Mouse (Mus musculus): ENCODE results near the gene Cyp2d40. TPM values are rescaled to one million over a fixed set of nuclear protein-coding genes. Genes with fewer than 3 reads are reported as not detected.
"Not testable (repeated sequence)": the region's sequence is repeated elsewhere in the genome, so short reads cannot be mapped to it uniquely, and the experiment has no call there.

Cyp2d40 gene
- polyA plus RNA-seq, 1 experiment from 2014 or later: not detected

GRCm38 (mm10) chr15:82765943-82766342, 2.0 kb upstream of the Cyp2d40 start:
- WGBS: 83% methylated on average over 2 of the region's 2 CpGs
- Histone ChIP-seq H3K36me3 (ENCODE audit: insufficient read depth, low read length) (no peaks in the 10 kb centered on the region), H3K27ac (no peak overlapping the region), H3K9ac (ENCODE audit: low read depth, low read length) (no peak overlapping the region), H3K27me3 (ENCODE audit: insufficient read depth, low read length) (no peaks in the 10 kb centered on the region), H3K4me2 (ENCODE audit: low read length) (no peak overlapping the region), H3K4me3 (replicated peaks; ENCODE audit: low read depth, low read length) (no peak overlapping the region), H3K9me3 (replicated peaks; ENCODE audit: low read length) (no peaks in the 10 kb centered on the region), H3K4me1 (replicated peaks; ENCODE audit: insufficient read depth, low read length) (no peaks in the 10 kb centered on the region)
- ATAC-seq (replicated peaks; ENCODE audit: low FRiP score, low read depth) (no peak), DNase-seq (ENCODE audit: low spot score) (no peak)
- no peak for TF ChIP-seq CTCF (IDR thresholded peaks at IDR 0.05; ENCODE audit: low read depth)

- ATAC-seq (replicated peaks; ENCODE audit: low FRiP score, low read depth): no peak
- TF ChIP-seq CTCF (IDR thresholded peaks at IDR 0.05; ENCODE audit: low read depth): no peak
- 87% methylated on average over 6 of the region's 6 CpGs for WGBS
These were observed 898 bp upstream of the Cyp2d40 start for GRCm38 (mm10) chr15:82764881-82765280.

GRCm38 (mm10) chr15:82748141-82748540, 15.8 kb downstream of the Cyp2d40 start:
- no peak for TF ChIP-seq CTCF (IDR thresholded peaks at IDR 0.05; ENCODE audit: low read depth)
- H3K4me2 ChIP-seq (ENCODE audit: low read length): no peak overlapping the region
- no peak overlapping the region for H3K27ac ChIP-seq
- H3K4me1 ChIP-seq (replicated peaks; ENCODE audit: insufficient read depth, low read length): no peaks in the 10 kb centered on the region
- DNase-seq (ENCODE audit: low spot score): no peak
- H3K36me3 ChIP-seq (ENCODE audit: insufficient read depth, low read length): no peaks in the 10 kb centered on the region
- H3K9me3 ChIP-seq (replicated peaks; ENCODE audit: low read length): no peaks in the 10 kb centered on the region
- H3K9ac ChIP-seq (ENCODE audit: low read depth, low read length): no peak overlapping the region
- no peak for ATAC-seq (replicated peaks; ENCODE audit: low FRiP score, low read depth)
- 64% methylated on average over 1 of the region's 1 CpGs for WGBS
- H3K4me3 ChIP-seq (replicated peaks; ENCODE audit: low read depth, low read length): no peak overlapping the region
- no peaks in the 10 kb centered on the region for H3K27me3 ChIP-seq (ENCODE audit: insufficient read depth, low read length)

More at GRCm38 (mm10) chr15:82764881-82765280, 898 bp upstream of the Cyp2d40 start:
- no peak overlapping the region for H3K27ac ChIP-seq
- DNase-seq (ENCODE audit: low spot score): no peak
- H3K4me1 ChIP-seq (replicated peaks; ENCODE audit: insufficient read depth, low read length): no peaks in the 10 kb centered on the region
- no peaks in the 10 kb centered on the region for H3K9me3 ChIP-seq (replicated peaks; ENCODE audit: low read length)
- H3K4me3 ChIP-seq (replicated peaks; ENCODE audit: low read depth, low read length): no peak overlapping the region
- no peaks in the 10 kb centered on the region for H3K36me3 ChIP-seq (ENCODE audit: insufficient read depth, low read length)
- H3K4me2 ChIP-seq (ENCODE audit: low read length): no peak overlapping the region
- H3K27me3 ChIP-seq (ENCODE audit: insufficient read depth, low read length): no peaks in the 10 kb centered on the region
- H3K9ac ChIP-seq (ENCODE audit: low read depth, low read length): no peak overlapping the region

- DNase-seq (ENCODE audit: low spot score) (no peak), ATAC-seq (replicated peaks; ENCODE audit: low FRiP score, low read depth) (no peak)
These were observed 16.5 kb downstream of the Cyp2d40 start for GRCm38 (mm10) chr15:82747516-82747915.

GRCm38 (mm10) chr15:82733331-82733925, 30.6 kb downstream of the Cyp2d40 start:
- 89% methylated on average over 4 of the region's 4 CpGs for WGBS
- not testable (repeated sequence) for H3K9ac ChIP-seq (ENCODE audit: low read depth, low read length); ATAC-seq (replicated peaks; ENCODE audit: low FRiP score, low read depth); H3K27me3 ChIP-seq (ENCODE audit: insufficient read depth, low read length); H3K4me1 ChIP-seq (replicated peaks; ENCODE audit: insufficient read depth, low read length); H3K36me3 ChIP-seq (ENCODE audit: insufficient read depth, low read length); H3K9me3 ChIP-seq (replicated peaks; ENCODE audit: low read length); H3K27ac ChIP-seq; H3K4me2 ChIP-seq (ENCODE audit: low read length); H3K4me3 ChIP-seq (replicated peaks; ENCODE audit: low read depth, low read length); DNase-seq (ENCODE audit: low spot score)

More at GRCm38 (mm10) chr15:82747516-82747915, 16.5 kb downstream of the Cyp2d40 start:
- Histone ChIP-seq H3K4me2 (ENCODE audit: low read length) (no peak overlapping the region), H3K4me3 (replicated peaks; ENCODE audit: low read depth, low read length) (no peak overlapping the region), H3K9me3 (replicated peaks; ENCODE audit: low read length) (no peaks in the 10 kb centered on the region), H3K27me3 (ENCODE audit: insufficient read depth, low read length) (no peaks in the 10 kb centered on the region), H3K9ac (ENCODE audit: low read depth, low read length) (no peak overlapping the region), H3K4me1 (replicated peaks; ENCODE audit: insufficient read depth, low read length) (no peaks in the 10 kb centered on the region), H3K36me3 (ENCODE audit: insufficient read depth, low read length) (no peaks in the 10 kb centered on the region), H3K27ac (no peak overlapping the region)
- 37% methylated on average over 1 of the region's 1 CpGs for WGBS
- no peak for TF ChIP-seq CTCF (IDR thresholded peaks at IDR 0.05; ENCODE audit: low read depth)

Small RNA genes lying within 50 kb of the gene (microRNA-seq; reads per million reads assigned to microRNA genes)
- gene Gm27618: not detected

Other genes starting within 250 kb of the Cyp2d40 start
- 0.21 TPM in 1 of 2 replicates, not detected in the other for gene Cyp2d12, start 209.1 kb downstream of the Cyp2d40 start, polyA plus RNA-seq (2015; fragmentation: Nextera tagmentation; extraction: Ambion mirVana)
- 0.12 TPM in 1 of 2 replicates, not detected in the other for gene Cyp2d34, start 143.2 kb downstream of the Cyp2d40 start, polyA plus RNA-seq (2015; fragmentation: Nextera tagmentation; extraction: Ambion mirVana)
- gene Cyp2d26, start 30.1 kb upstream of the Cyp2d40 start, polyA plus RNA-seq (2015; fragmentation: Nextera tagmentation; extraction: Ambion mirVana): 55.2 and 65.8 TPM in 2 replicates
- 5.6 and 5.8 TPM in 2 replicates for gene Tcf20, start 223.7 kb upstream of the Cyp2d40 start, polyA plus RNA-seq (2015; fragmentation: Nextera tagmentation; extraction: Ambion mirVana)